Mouse (Mus musculus) c-Kit-positive CD71-negative TER-119-negative erythroid progenitor cells, embryonic 14.5 days (primary cell): Measurements from ENCODE around the gene Olfr639.
"Not testable (repeated sequence)": the region's sequence is repeated elsewhere in the genome, so short reads cannot be mapped to it uniquely, and the experiment has no call there.

Source experiments
- DNase-seq: peaks from one replicate; pipeline ENCODE4 v3.0.0-alpha.2; 2013; ENCODE audit warnings: low read depth

The Olfr639 gene

DNA sequence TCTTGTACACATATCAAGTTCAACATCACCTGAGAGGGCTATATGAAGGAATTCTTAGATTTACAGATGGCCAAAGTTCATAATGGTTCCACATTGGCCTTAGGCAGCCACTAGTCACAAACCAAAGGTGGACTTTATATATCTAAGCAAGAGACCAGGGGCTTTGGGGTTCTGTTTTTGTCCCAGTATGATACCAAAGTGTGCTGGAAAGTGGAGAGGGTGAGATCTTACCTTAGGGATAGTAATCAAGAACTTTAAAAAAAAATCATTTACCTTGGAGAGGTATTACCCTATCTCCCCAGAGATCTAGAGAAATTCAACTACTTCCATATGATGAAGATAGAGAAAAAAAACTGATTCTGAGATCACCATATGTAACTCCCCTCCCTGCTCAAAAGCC is at the start of gene Olfr639:
Gene Olfr639, minus strand, starts transcription at position 101 of the 400 bp plus-strand sequence.
- DNase-seq, result no peak

DNA sequence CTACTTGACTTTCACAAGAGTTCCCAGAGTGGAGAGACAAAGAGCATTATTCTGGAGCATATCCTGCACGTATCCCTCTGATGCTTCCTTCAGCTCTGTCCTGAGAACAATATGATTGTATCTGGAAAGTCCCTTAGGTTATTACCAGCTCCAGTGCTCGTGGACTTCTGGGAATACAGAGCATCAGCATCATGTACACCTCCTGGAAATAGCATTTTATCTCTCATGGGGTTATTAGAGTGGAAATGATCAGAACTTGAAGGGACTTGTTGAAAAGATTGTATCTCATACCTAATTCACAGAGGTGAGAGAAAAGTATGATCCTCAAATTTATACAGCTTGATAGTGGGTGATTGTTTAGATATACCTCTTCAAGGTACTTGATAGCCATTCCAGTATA is 44.2 kb upstream of the Olfr639 start, which contains the start of gene 4930516K23Rik:
Gene 4930516K23Rik, minus strand, starts transcription at position 101 of the 400 bp plus-strand sequence.
- DNase-seq, result no peak

DNA sequence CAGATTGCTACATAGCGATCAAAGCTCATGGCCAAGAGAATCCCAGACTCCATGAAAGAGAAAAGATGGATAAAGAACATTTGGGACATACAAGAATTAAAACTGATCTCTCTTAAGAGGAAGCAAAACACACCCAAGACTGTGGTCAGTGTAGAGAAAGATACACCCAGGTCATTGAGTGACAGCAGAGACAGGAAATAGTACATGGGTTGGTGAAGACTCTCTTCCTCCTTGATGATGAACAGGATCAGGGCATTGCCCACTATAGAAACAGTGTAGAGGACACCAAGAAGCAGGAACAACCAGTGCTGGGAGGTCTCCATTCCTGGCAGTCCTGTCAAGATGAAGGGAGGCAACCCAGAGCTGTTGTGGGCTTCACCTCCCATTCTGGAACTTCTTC is 42.1 kb upstream of the Olfr639 start:
- DNase-seq, result no peak

DNA sequence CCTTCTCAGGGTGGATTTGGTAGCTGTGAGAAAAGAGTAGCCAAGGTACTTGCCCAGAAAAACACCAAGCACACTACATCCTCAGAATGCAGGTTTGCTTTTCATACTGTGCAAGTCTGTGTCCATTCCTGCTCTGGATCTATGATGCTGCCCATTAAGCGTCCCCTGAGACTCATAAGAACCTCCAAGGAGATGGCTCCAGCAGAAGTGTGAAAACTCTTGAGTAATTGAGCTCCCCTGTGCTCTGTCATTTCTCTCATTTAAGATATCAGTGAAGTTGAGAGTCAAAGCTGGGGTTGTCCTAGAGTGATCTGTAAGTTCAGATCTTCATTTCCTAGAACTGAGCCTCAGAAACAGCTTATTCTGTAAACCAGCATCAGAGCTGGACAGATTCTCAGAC is 35.5 kb upstream of the Olfr639 start, which contains the start of gene Olfr642:
Gene Olfr642, minus strand, starts transcription at position 101 of the 400 bp plus-strand sequence.
- DNase-seq, result no peak

DNA sequence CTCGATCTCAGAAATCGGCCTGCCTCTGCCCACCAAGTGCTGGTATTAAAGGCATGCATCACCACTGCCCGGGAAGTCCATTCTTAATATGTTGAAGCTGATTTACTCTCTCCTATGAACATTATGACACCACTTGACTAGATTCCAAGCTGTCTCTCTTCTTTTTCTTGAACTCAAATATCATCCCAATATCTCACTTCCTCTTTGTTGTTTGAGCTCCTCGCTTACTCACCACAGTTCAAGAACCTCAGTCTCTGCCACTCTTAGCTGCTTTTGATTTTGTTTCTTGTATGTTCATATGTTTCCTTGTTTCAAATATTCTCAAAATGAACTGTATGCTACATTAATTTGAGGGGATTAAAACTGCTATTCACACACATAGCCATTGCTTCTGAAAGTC is 33.6 kb upstream of the Olfr639 start:
- no peak for DNase-seq

DNA sequence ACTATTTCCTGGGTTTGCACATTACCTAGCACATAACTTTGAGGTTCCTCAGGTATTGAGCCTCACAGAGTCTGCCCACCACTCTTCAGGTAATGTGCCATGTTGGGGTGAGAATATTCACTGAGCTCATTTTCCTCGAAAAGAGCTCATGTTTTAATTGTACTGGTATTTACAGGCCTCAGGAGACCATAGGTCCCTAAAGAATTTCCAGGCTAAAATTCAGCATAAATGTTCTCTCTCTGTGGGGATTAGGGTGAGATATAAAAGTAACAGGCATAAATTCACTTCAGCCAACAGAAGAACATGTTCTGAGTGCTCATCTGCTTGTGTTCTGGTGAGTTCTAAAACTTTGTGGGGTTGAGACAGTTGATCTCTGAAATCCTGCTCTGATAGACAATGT is 18.0 kb upstream of the Olfr639 start, which contains the start of gene Olfr641:
Gene Olfr641, plus strand, starts transcription at position 301 of the 400 bp plus-strand sequence.
- DNase-seq, result no peak

DNA sequence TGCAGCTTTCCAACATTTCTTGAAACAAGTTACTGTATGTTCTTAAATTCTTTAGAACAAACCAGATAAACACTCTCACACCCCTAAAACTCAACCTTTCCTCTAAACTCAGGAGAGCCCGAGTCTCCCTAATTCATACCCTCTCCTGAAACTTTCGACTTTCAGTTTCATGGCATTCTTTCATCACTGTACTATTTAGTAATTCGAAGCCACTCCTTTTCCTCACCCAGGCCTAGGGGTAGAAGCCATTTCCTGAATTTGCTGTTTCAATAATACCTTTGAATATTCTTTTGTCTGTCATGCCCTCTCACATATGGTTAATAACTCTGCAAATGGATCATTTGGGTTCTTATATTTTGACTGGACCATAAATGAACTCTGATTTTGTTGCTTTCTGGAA is 9.9 kb upstream of the Olfr639 start:
- DNase-seq, result no peak

DNA sequence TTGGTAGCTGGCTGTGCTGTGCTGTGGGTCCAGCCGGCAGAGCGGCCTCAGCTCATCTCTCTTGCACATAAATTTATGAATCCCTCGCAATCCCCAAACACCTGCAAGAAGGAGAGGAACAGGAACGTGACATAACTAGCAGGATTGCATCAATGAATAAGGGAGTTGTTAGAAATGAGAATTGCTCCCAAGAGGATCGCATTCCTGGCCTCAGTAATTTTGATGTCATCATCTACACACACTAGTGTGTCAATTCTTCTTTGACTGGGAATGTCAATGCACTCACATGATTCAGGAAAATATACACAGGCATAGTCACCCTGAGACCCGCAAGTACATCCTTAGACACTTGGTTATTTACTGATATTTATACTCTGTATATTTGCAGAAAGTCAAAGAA is 8.4 kb upstream of the Olfr639 start, which contains the start of gene Olfr640:
Gene Olfr640, minus strand, starts transcription at position 101 of the 400 bp plus-strand sequence.
- no peak for DNase-seq

DNA sequence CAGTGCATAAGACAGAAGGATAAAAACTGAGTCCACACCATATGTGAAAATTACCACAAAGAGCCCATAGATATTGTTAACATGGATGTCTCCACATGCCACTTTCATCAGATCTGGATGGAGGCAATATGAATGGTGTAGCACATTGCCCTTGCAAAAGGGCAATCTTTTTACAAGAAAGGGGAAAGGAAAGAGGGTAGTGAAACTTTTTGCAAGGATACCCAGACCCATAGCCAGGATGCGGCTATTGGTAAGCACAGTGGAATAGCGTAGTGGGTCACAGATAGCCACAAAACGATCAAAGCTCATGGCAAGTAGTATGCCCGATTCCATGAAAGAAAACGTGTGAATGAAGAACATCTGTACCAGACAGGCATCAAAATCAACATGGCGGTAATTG is 4.5 kb upstream of the Olfr639 start:
- no peak for DNase-seq

DNA sequence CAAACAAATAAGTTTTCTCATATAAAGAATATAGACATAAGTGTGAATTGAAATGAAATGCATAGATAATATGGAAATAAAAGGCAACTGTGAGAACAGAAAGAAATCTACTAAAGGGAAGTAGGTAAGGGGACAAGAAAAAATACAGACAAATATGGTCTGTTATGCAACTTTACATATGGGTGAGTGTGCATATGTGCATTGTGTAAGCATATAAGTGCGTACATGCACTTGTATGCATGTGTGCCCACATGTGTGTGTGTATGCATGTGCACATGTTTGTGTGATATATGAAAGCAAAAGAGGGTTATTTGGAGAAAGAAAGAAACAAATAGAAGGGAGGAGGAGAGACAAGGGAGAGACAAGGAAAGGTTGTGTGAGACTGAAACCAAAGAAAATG is 1.9 kb upstream of the Olfr639 start:
- no peak for DNase-seq

DNA sequence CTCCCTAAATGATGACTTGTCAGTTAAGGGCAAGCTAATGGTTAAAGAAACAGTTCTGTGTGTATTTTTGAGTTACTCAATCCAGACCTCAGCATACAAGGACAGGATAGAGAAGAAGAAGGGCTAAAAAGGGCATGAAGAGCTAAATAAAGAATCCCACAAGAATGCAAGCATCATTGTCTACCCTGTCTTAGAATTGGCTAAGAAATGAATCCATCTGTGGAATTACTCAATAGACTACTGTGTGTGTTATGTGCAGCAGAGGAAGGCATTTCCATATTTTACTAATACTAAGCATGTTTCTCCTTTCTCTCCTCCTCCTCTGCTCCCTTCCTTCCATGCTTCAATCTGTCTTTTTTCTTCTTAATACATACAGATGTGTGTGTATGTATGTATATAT is 18.0 kb downstream of the Olfr639 start:
- no peak for DNase-seq

DNA sequence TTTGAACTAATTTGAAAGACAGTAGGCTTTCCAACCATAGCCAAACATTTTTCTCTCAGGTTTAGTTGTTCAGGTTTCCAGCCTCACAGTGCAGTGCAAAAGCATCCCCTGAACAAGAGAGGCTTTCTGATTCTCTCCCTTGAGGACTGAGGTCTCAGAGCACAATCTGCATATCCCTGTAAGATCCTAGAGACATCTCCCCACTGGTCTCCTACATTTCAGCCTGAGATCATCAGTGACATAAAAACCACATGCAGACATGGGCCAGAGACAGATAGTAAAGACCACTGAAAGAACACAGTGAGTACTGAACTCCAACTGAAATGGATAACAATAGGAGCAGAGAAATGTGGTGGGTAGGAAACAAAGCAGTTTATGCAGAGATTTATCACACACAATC is 18.7 kb downstream of the Olfr639 start, which contains the start of gene Olfr638:
Gene Olfr638, plus strand, starts transcription at position 301 of the 400 bp plus-strand sequence.
- DNase-seq, result no peak

DNA sequence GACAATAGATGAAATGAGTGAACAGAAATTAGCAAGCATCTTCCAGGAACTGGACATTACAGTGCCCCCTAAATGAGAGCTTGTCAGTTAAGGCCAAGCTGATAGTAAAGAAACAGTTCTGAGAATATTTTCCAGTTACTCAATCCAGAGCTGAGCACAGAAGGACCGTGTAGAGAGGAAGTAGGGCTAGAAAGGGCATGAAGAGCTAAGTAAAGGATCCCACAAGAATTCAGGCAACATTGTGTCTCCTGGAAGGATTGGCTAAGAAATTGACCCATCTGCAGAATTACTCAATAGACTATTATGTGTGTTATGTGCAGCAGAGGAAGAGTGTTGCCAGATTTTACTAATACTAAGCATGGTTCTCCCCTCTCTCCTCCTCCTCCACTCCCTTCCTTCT is 45.3 kb downstream of the Olfr639 start:
- DNase-seq, result no peak

DNA sequence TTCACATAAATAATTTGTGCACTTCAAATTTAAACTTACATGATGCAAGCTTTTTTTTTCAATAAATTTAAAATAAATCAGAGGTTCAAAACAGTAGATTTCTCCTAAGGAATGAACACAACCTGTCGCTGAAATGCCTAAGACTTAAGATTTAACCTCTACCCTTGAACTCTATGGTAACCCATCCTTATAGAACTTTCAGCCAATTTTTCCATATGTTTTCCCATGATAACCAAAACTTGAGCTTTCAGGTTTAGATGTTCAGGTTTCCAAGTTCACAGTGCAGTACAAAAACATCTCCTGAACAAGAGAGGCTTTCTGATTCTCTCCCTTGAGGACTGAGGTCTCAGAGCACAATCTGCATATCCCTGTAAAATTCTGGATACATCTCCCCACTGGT is 46.3 kb downstream of the Olfr639 start, which contains the start of gene Olfr635:
Gene Olfr635, plus strand, starts transcription at position 301 of the 400 bp plus-strand sequence.
- DNase-seq, result no peak

DNA sequence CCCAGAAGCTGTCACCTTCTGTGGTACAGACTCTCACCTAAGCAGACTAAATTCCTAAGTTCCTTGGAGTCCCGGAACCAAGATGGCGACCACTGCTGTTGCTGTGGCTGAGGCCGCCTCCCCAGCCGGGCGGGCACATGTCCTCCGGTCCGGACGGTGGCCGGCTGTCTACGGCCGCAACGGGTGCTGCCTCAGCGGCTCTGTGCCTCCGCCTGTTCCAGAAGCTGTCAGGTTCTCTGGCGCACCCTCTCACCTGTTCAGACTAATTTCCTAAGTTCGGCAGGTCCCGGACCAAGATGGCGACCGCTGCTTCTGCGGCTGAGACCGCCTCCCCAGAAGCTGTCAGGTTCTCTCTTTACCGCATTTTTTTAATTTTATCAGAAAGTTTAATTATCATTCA is 50.2 kb downstream of the Olfr639 start:
- not testable (repeated sequence) for DNase-seq
